Mouse (Mus musculus) erythroid progenitor cell, adult 5-6 weeks (primary cell): ENCODE results near the gene Wap. TPM values are rescaled to one million over a fixed set of nuclear protein-coding genes. Genes with fewer than 3 reads are reported as not detected.
"Not testable (repeated sequence)": the region's sequence is repeated elsewhere in the genome, so short reads cannot be mapped to it uniquely, and the experiment has no call there.

Source experiments
- ATAC-seq: replicated peaks from 2 replicates; pipeline ENCODE4 v1.8.0; 2016; ENCODE audit warnings: moderate number of reproducible peaks, mild to moderate bottlenecking, moderate TSS enrichment, inconsistent platforms; ENCODE audit not compliant: poor library complexity, low FRiP score, severe bottlenecking
- total RNA-seq, 2 experiments: library from RNA; stranded (forward) in 1 of 2; stranded (reverse) in 1 of 2; fragments of 150-400 nt in 1 of 2; fragments of 186-747, 209-891 nt in 1 of 2; gene quantifications; 2 replicates each; pipeline versions ENCODE4 v1.2.3 to v1.2.4; 2015 to 2017; ENCODE audit warnings: low replicate concordance in 2 of 2

Wap gene
- total RNA-seq (2015; ENCODE audit: low replicate concordance) (not detected in 2 replicates), total RNA-seq (2017; ENCODE audit: low replicate concordance) (not detected in 2 replicates)

DNA sequence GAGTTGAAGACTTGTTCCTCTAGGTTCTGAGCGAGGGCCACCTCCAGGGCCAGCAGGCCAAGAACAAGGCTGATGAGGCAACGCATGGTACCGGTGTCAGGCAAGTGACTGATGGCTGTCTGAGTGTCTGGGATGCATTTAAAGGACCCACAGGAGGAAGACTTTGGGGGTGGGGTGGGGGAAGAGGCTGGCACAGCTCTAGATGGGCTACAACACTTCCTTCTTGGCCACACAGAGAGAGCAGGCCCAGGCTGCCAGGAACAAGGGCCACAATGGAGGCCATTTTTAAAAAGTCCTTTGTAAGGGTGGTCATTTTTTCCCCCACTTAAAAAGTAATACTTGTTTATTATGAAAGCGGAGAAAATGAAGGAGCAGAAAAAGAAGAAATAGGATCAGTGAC, at the start of gene Wap:
Wap (minus strand) TSS at position 101 of the 400 bp plus-strand sequence.
- ATAC-seq = no peak

DNA sequence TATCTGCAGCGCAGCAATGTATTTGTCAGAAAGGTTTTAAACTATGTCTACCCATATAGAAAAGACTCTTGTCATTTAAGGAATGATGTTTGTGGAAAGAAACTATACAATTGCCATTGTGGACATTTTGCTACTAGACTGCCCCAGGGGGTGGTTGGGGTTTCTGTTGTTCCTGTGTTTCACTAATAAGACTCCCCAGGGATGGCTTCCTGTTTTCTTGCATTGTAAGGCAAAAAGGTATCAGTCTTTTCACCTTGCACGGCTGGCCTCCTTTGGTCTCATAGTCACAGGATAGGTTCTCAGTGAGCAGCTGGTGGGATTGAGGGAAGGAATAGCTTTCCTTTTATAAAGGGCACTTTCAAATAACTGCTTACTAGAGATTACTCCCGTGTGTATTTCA, 46.3 kb upstream of the Wap start:
- ATAC-seq = no peak

DNA sequence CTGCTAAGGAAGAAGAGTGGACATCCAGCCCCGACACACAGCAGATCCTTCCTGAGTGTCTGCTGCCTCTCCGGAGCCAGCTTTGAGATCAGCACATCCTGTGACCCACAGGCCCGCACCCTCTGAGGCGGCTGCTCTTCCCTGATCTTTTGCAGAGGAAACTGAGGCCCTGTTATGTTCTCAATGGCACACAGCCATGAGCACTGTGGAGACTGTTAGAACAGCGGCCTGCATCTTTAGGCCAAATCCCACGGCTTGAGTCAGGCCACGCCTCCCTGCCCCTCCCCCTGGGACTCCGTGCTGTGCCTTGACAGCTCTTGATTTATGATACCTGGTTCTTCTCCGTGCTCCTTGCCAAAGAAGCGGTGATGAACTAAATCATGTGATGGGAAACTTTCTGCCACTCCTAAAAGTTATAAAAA, 42.0 kb upstream of the Wap start:
- ATAC-seq = no peak

DNA sequence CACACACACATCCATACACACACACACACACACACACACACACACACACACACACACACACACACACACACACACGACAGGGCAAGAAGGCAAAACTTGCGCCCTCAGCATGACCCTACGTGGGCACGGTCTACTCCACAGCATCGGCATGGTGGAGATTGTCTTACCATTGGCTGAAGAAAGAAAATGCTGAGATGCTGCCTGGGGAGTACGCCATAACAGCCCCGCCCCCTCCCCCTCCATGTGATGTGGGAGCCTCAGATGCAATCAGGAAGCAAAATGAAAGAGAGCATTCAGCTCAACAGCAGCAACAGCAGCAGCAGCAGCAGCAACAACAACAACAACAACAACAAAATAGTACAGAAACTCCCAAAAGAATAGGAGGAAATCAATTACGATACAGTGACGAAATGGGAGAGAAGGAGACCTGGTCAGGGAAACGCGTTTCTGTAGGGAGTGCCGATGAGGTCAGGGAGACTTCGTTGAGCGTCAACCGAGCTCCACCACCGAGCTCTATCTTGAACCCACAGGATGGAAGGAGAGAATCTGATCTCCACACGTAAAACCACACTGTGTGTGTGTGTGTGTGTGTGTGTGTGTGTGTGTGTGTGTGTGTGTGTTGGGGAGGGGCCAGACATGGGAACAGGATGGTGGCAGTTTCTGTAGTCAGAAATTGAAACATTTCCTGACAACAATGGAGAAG, 41.4 kb upstream of the Wap start:
- ATAC-seq = no peak

DNA sequence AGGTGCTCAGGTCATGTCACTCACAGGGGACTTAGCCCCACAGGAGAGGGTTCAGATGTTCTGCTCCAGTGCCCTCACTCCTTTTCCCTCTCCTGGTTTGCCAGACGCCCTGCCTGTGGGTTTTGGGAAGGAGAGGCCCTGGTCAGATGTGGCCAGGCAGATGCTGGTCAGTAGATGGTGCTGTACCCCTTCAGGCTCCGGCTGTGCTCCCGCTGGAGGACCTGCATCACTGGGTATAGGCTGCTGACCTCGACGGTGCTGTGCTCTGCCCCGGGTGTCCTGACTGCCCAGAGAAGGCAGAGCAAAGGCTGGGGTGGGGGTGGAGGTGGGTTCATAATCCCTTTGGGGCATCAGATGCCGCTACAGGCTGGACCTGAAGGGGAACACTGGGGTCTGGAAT, 39.1 kb upstream of the Wap start:
- no peak for ATAC-seq

DNA sequence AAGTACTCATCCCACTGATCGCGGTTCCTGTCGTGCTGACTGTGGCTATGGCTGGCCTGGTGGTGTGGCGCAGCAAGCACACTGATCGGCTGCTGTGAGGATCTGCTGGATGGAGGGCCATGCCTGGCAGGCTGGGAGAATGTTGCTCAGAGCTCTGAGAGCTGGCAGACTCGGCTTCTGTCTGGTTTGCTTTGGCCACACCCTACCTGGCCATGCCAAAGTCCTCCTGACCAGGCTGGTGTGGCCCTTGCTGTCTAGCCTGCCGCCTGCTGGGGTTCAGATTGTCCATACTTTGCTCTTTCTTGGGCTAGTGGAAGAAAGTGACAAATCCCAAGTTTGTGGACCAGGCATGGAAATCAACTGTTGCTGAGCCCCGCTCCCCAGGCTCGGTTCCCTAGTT, 38.2 kb upstream of the Wap start:
- no peak for ATAC-seq

DNA sequence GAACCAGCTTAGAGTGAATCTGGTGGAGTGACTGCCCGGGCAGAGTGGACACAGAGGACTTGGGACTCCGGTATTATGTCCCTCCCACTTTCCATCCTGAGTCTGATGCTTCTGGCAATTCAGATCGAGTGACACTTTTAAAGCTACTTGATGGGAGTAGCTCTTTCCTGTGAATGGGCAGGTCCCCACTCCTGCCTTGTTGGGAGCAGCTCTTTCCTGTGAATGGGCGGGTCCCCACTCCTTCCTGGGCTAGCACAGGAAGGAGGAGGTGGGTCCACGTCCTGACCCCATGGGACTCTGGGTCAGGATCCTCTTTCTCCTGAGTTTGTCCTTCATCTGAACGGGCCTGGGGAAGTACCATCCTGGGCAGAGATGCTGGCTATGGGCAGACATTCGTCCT, 37.0 kb upstream of the Wap start:
- ATAC-seq = no peak

DNA sequence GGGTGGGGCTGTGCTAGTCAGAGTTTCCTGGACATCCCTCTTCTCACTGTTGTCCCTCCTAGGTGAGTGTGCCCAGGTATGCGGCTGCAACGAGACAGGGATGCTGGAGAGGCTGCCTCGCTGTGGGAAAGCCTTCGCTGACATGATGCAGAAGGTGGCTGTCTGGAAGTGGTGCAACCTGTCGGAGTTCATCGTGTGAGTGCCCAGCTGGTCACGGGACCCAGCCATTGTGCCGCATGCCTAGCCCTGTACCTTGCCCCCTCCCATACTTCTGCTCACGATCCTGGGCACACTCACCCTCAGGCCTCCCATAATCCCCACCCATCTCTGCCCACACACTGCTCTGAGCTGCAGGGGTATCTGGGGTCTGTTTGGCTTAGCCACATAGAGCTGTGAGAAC, 36.3 kb upstream of the Wap start:
- no peak for ATAC-seq

DNA sequence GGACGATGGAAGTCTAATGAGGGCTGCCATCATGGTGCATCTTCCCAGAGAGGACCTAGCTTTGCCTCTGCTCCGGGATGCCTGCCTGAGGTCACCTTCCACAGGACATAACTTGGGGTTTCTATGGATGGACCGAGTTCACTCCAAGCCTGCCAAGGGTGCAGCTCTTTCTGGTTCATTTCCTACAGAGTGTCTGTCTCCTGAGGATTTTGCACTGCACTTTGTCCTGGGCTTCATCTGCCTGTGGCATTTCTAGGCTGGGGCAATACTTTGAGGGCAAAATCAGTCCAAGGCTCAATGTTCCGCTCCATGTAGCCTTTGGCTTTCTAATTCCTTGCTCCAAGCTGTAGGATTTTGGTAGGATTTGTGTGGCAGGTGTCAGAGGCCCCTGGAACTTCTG, 32.4 kb upstream of the Wap start:
- no peak for ATAC-seq

DNA sequence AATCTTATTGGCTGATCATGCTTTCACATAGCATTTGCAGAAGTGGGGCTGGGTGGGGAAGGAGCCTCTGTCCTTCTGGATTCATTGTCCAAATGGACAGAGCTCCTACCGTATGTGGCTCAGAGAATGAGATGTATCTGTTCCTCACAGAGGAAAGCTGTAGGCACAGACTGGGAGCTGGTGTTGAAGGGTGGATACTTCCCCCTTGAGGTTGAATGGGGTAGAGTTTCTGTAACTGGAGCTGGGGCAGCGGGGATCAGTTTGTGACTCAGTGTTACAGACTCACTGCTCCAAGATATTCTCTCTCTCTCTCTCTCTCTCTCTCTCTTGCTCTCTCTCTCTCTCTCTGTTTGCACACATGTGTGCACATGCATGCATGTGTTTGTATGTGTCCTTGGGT, 31.6 kb upstream of the Wap start:
- ATAC-seq = no peak

DNA sequence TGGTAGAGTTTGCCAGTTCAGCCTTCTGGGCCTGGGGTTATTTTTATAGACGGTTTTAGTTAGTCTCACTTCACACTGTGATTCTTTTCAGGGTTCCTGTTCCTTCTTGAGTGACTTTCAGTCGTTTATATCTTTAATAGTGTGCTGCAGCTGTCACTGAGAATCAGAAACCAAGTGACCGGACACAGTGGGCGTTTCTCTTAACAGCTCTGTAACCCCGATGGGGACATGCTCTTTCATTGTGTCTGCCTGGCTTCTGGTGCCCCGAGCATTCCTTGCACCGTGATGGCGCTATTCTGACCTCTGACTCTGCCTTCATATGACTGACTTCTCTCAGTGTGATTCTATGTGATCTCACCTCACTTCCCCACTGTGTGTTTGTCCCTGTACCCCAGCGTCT, 30.6 kb upstream of the Wap start:
- ATAC-seq = no peak

DNA sequence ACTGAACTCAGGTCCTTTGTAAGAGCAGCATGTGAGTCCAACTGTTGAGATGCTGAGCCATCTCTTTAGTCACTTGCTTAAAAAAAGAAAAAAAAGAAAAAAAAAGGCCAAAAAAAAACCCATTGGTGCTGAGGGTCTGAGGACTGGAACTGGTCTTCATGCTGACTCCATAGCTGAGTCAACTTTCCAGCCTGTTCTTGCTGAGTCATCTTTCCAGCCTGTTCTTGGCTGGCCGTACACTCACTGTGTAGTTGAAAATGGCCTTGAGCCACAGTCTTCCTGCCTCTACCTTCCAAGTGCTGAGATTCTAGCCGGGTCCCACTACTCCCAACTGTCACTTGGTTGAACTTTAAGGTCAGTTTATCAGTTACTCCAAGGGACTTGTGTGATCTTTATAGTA, 28.2 kb upstream of the Wap start:
- ATAC-seq = no peak

DNA sequence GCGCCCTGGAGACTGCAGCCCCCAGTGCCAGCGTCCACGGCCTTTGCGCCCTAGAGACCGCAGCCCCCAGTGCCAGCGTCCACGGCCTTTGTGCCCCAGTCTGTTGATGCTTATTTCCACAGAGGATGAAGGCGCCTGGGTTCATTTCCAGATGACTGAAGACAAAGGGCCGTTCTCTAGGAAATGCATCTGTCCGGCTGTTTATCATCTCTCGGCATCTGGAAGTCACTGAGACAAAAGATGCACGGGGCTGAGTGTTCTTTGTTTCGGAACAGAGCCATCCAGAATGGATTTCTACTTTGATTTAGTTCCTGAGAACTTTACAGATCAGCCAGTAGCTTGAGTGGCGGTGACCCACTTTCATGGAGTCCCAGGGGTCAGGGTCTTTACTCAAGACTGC, 22.8 kb upstream of the Wap start:
- ATAC-seq = no peak

DNA sequence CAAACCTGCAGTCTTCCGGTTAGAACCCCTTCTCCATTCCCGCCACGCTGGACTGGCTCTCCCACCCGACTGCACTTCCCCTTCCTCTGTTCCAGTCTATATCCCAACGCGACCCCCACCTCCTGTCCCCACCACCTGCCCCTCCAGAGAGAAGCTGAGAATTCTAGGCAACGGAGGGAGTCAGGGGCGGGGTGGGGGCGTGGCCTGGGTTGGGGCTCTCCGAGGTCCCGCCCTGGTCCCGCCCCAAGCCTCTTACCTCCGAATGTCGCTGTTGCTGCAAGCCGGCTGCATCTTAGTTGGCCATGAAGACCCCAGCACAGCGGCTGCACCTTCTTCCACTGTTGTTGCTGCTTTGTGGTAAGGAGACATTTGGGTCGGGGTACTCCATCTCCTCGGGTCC, 19.8 kb upstream of the Wap start, which contains the start of gene Ramp3:
Ramp3 (plus strand) TSS at position 251 of the 400 bp plus-strand sequence.
- no peak for ATAC-seq

DNA sequence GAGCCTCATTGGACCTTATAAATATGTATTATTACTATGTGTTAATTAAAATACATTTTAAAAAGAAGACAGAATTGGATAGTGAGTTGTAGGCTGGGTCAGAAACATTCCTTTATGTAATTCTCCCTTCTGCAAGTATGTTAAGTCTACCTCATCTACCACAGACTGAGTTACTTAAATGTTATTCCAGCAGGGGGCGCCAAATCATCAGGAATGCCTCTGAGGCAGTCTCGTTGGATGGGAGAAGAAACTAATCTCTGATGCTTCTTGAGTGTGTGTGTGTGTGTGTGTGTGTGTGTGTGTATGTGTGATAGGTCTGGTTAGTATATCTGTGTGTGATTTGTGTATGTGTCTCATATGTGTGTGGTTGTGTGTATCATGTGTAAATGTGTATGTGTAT, 16.5 kb upstream of the Wap start:
- peak; percentile 64; the same call in 1 of the 2 replicates for ATAC-seq

DNA sequence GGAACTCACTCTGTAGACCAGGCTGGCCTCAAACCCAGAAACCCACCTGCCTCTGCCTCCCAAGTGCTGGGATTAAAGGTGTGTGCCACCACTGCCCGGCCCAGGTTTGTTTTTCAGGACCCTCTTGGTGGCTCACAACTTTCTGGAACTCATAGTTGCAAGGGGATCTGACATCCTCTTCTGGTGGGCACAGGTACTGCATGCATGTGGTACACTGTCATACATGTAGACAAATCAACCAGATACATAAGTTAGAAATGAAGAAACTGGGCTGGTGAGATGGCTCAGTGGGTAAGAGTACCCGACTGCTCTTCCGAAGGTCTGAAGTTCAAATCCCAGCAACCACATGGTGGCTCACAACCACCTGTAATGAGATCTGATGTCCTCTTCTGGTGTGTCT, 14.5 kb upstream of the Wap start:
- ATAC-seq = not testable (repeated sequence)

DNA sequence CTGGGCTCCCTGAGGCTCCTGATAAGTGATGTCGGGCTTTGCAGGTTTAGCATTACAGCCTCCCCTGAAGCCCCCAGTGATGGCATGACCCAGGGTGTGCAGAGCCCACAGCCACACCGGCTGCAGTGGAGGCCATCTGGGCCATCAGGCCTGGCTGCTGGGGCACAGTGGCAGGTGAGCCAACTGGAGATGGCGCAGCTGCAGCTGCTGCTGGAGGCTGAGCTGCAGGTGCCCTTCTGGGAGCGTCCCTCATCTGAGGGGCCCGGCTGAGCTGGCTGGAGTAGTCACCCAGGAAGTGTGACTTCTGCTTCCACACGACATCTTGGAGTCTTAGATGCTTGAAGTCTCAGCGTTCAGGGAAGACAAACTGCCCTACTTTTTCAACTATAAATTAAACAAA, 12.1 kb upstream of the Wap start:
- no peak for ATAC-seq

DNA sequence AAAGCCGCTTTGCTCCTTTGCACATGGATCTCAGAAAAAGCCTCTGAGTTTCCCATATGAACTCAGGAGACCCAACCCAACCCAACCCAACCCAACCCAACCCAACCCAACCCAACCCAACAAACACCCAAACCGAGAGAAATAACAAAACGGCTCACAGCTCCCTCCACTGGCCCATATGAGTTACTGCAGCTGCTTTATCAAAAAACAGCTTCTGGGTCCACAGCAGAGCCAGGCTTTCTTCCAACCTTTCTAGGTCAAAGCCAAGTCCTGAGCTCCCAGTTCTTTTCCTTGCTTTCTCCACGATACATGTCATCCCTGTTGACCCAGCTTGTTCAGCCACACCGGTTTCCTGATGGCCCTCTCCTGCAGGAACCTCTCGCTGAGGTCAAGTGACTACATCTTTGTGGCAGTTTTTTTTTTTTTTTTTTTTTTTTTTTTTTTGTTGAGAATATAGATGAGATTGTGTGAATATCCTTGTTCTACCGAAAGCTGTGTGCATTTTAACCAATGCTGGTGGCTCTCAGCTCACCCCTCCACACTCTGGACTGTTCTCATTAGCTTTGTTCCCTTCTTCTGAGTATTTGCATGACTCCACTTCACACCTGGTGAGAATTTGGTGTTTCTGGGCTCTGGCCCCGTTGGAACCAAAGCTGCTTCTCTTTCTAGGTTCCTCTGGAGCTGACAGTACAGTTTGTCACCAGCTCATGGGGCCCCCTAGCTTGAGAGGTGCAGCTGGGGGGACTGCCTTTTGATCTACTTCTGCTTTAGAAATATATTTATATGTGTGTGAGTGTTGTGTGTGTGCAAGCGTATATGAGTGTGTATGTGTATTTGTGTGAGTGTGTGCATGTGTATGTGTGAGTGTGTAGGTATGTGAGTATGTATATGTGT, 9.6 kb upstream of the Wap start:
- ATAC-seq = no peak

DNA sequence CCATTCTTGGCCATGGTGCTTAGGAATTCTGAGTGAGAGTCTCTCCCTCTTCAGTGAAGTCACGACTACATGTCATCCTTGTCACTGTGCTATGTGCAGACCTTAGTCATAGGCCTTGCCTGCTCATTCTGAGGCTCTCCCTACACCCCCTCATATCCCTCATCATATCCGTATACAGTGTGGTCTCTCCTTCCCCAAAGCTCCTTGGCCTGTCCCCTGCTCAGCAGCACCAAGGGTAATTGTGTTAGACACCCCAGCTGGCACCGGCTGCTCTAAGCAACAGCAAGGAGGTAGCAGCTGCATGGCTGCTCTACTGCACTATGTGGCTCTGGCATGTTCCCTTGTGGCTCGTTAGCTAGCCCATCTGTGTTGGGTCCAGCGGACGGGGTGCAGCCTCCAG, 6.1 kb upstream of the Wap start:
- ATAC-seq = no peak

DNA sequence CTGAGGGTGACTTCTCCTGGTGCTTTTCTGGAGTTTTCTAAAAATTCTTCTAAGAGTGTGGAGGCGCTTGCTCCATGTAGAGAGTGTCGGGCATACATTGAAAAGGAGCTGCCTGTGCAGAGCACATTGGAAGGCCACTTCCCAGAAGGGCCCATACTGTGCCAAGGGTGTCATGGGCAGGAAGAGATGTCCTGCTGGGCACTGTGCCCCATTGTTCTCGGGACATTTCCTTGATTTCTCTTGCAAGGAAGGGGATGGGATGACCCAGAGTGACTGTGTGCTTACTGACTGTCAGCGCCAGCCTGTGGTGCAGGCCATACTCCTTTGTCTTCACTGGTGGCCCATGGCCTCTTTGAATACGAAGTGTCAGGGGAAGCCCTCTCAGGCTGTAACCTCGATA, 635 bp upstream of the Wap start:
- no peak for ATAC-seq

DNA sequence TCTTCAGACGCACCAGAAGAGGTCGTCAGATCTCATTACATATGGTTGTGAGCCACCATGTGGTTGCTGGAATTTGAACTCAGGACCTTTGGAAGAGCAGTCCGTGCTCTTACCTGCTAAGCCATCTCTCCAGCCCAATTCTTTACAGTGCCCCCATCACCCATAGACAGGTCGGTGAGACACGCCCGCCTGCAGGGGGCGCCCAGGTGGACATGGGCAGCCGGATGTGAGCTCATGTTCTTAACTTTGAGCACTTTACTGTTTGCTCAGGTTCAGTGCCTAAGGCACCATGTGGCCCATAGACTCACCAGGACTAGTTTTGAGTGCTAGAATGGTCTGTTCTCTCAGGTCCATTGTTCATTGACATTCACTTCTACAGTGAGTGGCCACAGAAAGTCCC, 2.3 kb downstream of the Wap start:
- ATAC-seq = no peak
